Mouse (Mus musculus) lung, postnatal 36 days (tissue): Measurements from ENCODE around the gene Dlat.
A peak's percentile ranks its signal among the peaks of the same experiment; 100 is the strongest.

Source experiments
- DNase-seq: peaks from one replicate; pipeline ENCODE4 v3.0.0; 2022; ENCODE audit warnings: mixed read lengths

The Dlat gene

DNA sequence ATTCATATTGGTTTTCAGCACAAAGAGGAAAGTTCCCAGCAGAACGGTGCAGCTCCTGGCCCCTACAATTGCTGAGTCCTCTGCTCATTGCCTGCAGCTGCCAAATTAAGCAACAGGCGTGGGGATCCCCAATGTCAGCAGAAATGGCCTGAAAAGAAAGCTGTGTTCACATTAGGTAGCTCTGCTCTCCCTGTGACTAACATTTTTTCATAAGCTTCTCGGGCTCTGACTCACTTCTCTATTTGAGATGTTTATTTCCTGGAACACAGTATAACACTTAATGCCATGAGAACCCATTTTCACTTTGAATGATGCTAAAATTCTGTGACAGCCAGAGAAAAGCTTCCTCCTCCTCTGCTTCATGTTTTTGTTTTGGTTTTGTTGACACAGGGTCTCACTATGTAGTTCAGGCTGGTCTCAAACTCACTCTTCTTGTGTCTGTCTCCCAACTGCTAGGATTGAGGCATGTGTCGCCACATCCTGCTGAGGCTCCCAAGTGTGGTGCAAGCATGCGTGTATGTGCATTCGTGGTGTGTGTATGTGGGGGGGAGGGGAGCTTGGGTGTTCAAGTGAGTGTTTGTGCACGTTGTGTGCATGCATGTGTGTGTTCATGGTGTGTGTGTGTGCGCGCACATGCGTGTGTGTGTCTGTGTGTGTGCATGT is 68.6 kb downstream of the Dlat start:
- peak; percentile 23 for DNase-seq

DNA sequence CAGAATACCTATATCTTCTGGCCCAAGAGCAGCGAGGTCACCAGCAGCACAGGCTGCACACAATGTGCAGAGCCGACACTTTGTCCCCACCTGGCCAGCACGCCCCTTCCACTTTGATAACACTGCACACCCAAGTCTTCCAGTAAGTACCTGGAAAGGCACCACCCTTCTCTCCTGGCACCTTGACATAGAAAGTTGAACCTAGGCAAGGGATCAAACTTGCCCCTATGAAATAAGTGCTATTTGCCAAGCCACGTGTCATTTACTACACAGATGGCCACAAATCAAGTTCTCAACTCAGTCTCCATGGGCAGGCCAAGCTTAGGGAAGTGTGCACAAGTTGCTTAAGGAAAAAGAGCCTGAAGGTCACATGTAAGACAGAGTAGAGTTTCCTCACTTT is 72.6 kb downstream of the Dlat start:
- DNase-seq, result no peak

GRCm38 (mm10) chr9:50585145-50585818 is 74.3 kb downstream of the Dlat start:
- no peak for DNase-seq
